In the genomic region with DNA sequence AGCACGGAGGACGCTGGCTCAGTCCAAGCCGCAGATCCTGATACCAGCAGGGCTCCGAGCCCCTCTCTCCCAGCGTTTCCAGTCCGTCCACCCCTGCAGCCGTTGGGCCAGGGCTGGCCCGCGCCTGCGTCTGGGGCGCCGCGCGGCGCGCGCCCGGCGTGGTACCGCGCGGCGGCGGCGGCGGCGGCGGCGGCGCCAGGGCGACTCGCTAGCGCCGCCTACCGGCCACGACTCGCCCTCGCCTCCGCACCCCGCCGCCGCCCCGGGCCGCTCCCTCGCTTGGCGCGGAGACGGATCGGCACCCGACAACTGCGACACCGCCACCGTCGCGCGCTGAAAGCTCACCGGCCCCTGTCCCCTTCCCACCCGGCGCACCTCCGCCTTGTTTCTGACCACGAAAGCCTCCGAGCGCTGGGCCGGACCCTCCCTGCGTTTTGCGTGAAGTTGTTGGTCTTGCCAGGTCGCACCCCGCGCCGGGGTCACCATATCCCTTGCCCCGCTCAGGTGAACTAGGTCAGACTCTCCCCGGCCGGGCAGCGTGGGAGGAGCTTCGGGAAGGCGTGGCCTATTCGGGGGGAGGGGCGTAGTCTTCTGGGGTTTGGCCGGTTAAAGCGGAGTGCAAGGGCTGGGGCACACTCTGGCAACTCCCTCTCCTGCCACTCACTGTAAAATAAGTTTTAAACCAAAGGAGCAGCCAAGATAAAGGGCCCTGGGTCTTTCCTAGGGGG, we compare ENCODE assay signal across 8 mouse cellular contexts. TPM values are rescaled to one million over a fixed set of nuclear protein-coding genes. Genes with fewer than 3 reads are reported as not detected.
A peak's percentile ranks its signal among the peaks of the same experiment; 100 is the strongest.
DNase-seq lines count a peak whose midpoint lies in the region; ATAC-seq lines count a peak whose summit lies in the region.

A gene (minus strand): TSS at position 560 of the 728 bp plus-strand sequence.

- DNase-seq in adrenal gland, postnatal 10 days, result peak; percentile 98
- peak; percentile 92 for DNase-seq in embryonic facial prominence, embryonic 10.5 days (ENCODE audit: low spot score)
- no peak for DNase-seq in gonadal fat pad, adult 2 months (ENCODE audit: low read depth)
- peak; percentile 68 to 75 for DNase-seq in left cerebral cortex, postnatal 25 days (ENCODE audit: low spot score in 2 of 2)
- peak; percentile 86 for DNase-seq in mesoderm, embryonic 11.5 days (ENCODE audit: low read depth, low spot score)
- DNase-seq in right cerebral cortex, postnatal 25 days, result peak; percentile 66
- peak; percentile 88 to 96 for DNase-seq in urinary bladder, postnatal 4 days (ENCODE audit: low spot score in 2 of 2)

- intact Hi-C loops in left cerebral cortex, postnatal 25 days (cut with DNase I), result no loop called here

- H3K36me3 ChIP-seq in embryonic facial prominence, embryonic 10.5 days (replicated peaks), result peaks cover 58% of the 10 kb centered on the region
- H3K36me3 ChIP-seq in intestine, embryonic 16.5 days (ENCODE audit: control insufficient read depth, insufficient read depth, low read length), result peaks cover 2% of the 10 kb centered on the region

- under 1% methylated on average over 79 of the region's 80 CpGs for WGBS in embryonic facial prominence, embryonic 10.5 days
- under 1% methylated on average over 79 of the region's 80 CpGs for WGBS in intestine, embryonic 16.5 days

- peak within 1 kb of the TSS; percentile 90 for H3K4me2 ChIP-seq in intestine, embryonic 16.5 days (ENCODE audit: low read depth, low read length)

- peak within 1 kb of the TSS; percentile 80 for H3K9ac ChIP-seq in intestine, embryonic 16.5 days (ENCODE audit: low read depth, low read length)

- peaks cover 25% of the 10 kb centered on the region for H3K4me1 ChIP-seq in embryonic facial prominence, embryonic 10.5 days
- peaks cover 15% of the 10 kb centered on the region for H3K4me1 ChIP-seq in intestine, embryonic 16.5 days (ENCODE audit: control insufficient read depth, insufficient read depth, low read length)

- H3K9me3 ChIP-seq in embryonic facial prominence, embryonic 10.5 days, result no peaks in the 10 kb centered on the region
- no peaks in the 10 kb centered on the region for H3K9me3 ChIP-seq in intestine, embryonic 16.5 days (ENCODE audit: control insufficient read depth, low read length)

- H3K27ac ChIP-seq in embryonic facial prominence, embryonic 10.5 days (replicated peaks), result peak within 1 kb of the TSS; percentile 86
- H3K27ac ChIP-seq in intestine, embryonic 16.5 days (ENCODE audit: low read length), result peak within 1 kb of the TSS; percentile 96

- ATAC-seq in intestine, embryonic 16.5 days, result peak; percentile 92

- H3K4me3 ChIP-seq in embryonic facial prominence, embryonic 10.5 days, result peak within 1 kb of the TSS; percentile 77
- peak within 1 kb of the TSS; percentile 69 for H3K4me3 ChIP-seq in intestine, embryonic 16.5 days (ENCODE audit: low read length)

- no peaks in the 10 kb centered on the region; the same call in 1 of the 2 replicates for H3K27me3 ChIP-seq in embryonic facial prominence, embryonic 10.5 days (replicated peaks; ENCODE audit: low read depth, poor library complexity, severe bottlenecking)
- H3K27me3 ChIP-seq in intestine, embryonic 16.5 days (replicated peaks; ENCODE audit: control insufficient read depth, insufficient read depth, low read length), result no peaks in the 10 kb centered on the region

RNA-seq across cellular contexts. Expression of the gene that starts here (rescaled TPM):
- 100 to 1,000 TPM; 110 to 140 TPM for total RNA-seq in adrenal gland, postnatal 10 days (2021)
- 19.4 and 19.8 TPM in 2 replicates for polyA plus RNA-seq in embryonic facial prominence, embryonic 10.5 days (2016; fragmentation: Nextera tagmentation; extraction: Ambion mirVana)
- 114 and 132 TPM in 2 replicates for polyA plus RNA-seq in gonadal fat pad, adult 2 months (2012; rRNA removed)
- 33.5 and 34.5 TPM in 2 replicates for polyA plus RNA-seq in intestine, embryonic 16.5 days (2015; fragmentation: Nextera tagmentation; extraction: Ambion mirVana)
- total RNA-seq in left cerebral cortex, postnatal 25 days (2021), result 10 to 100 TPM; 17.6 to 19.4 TPM

Comparison
In these comparisons a context has a peak if more than half of its experiments do, and no peak if none do; other contexts are left out.
1. RNA of the gene that starts here (total RNA-seq): 110 to 140 TPM in adrenal gland, postnatal 10 days; 17.6 to 19.4 TPM in left cerebral cortex, postnatal 25 days; every median in the first group is over 4 times any median in the second.